Mouse (Mus musculus) neural tube, embryonic 10.5 days (tissue): ENCODE data around the gene Nupr1.

Experiments
- DNase-seq: peaks from one replicate; pipeline ENCODE4 v3.0.0-alpha.2; 2017; ENCODE audit warnings: low spot score; ENCODE audit errors: extremely low spot score

Nupr1 gene

GRCm38 (mm10) chr7:126598919-126599318, 31.7 kb downstream of the Nupr1 start:
- DNase-seq: no peak

GRCm38 (mm10) chr7:126596414-126596813, 34.2 kb downstream of the Nupr1 start:
- DNase-seq: no peak

GRCm38 (mm10) chr7:126595890-126596289, 34.8 kb downstream of the Nupr1 start:
- DNase-seq: no peak

- no peak for DNase-seq
These were observed 35.6 kb downstream of the Nupr1 start, which contains the start of gene Il27 for GRCm38 (mm10) chr7:126594862-126595561. Il27 (minus strand) TSS chr7:126594941.

- DNase-seq: peak; percentile 70
These were observed 42.9 kb downstream of the Nupr1 start for GRCm38 (mm10) chr7:126587779-126588178.

- no peak for DNase-seq
These were observed 43.8 kb downstream of the Nupr1 start for GRCm38 (mm10) chr7:126586839-126587238.

DNA sequence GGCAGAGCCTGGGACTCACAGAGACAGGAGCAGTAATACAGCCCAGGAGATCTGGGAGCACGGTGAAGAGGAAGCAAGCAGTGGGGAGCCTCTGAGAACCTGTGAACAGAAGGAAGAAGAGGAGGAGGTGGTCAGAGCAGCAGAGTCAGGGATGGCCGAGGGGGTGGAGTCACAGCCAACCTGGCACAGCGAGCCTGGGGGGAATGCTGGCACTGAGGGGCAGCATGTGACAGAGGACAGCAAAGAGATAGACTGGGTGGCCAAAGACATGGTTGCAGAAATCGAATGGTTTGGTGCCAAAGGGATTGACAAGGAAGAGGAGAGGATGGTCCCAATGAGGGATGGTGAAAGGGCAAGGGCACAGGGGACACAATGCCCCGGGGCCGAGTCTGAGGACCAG, 44.9 kb downstream of the Nupr1 start, which contains the start of gene Cln3:
Cln3 (minus strand) TSS at position 101 of the 400 bp plus-strand sequence.
- no peak for DNase-seq

DNA sequence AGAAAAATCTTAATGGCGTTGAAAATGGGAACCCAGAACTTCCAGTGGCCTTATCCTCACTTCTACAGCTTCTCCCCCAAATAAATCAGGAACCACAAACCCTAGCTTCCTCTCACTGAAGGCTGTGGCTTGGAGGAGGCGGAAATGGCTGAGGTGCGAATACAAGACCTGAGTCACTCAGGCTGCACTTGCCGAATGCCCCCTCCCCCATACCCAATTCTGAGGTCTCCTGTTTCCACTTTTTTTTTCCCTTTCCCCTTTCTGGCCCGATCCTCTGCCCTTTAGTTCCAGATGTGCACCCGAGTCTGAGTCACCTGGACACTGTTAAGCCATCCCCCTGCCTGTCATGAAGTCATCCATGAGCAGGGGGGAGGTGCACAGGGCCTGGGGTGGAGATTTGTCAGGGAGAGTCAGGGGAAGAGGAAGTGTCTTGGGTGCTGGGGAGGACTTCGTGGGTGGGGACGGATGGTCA, 46.1 kb downstream of the Nupr1 start, which contains the start of gene Apobr:
Apobr (plus strand) TSS at position 437 of the 472 bp plus-strand sequence.
- no peak for DNase-seq

DNA sequence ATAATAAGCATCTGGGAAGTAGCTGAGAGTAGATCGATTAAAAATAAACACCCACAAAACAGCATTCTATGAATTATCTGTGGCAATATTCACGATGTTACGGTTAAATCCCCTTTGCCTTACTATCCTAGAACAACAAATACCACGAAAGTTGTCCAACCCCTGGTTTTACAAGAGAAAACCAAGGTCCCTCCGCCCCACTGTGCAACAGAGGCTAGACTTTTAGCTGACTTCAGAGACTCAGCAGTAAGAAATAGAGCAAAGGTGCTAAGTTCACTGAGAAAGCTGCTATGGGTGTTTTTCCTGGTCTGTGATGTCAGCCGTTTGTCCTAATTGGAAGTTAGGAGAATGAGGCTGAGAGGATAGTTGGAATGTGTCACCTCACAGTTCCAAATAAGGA, 46.9 kb downstream of the Nupr1 start:
- DNase-seq: peak; percentile 18

- peak; percentile 90 for DNase-seq
These were observed 47.4 kb downstream of the Nupr1 start for GRCm38 (mm10) chr7:126583251-126583709.

DNA sequence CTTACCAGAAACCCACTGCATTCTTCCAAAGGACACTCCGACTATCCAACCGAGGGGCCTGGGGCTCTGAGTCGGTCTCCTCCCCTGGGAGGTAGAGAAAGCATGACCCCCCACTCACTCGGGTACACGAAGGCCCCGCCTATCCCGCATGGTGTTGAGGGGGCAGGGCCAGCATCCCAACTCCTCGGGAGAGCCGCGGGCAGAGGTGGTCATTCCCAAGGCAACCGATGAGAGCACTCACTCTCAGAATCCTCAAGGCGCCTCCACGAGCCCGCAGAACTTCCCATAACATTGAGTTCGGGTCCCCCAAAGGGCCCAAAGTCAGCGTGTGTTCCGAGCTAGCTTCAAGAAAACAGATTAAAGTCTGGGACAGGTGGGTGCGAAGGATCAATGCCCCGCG, 47.9 kb downstream of the Nupr1 start:
- DNase-seq: peak; percentile 51

DNA sequence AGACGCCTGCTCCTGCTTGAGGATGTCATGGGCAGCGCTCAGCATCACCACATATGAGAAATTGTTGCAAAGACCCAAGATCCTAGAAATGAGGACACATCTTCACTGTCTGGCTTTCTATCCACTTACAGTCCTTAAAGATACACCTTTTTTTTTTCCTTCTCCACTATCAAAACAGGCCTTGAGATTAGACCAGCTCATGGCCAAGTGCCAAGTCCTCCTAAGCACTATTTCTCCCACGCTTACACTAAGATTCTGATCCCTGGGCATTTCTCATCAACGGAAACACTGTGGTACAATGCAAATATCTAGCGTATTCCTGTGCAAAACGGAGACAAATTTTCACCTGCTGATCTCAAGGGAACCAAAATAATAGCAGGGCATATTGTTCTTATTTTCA, 49.0 kb downstream of the Nupr1 start:
- DNase-seq: no peak

GRCm38 (mm10) chr7:126579172-126579571, 51.5 kb downstream of the Nupr1 start:
- peak; percentile 32 for DNase-seq

- peak; percentile 57 for DNase-seq
These were observed 53.7 kb downstream of the Nupr1 start for GRCm38 (mm10) chr7:126576946-126577345.
